Mouse (Mus musculus) heart, postnatal 0 days (tissue): ENCODE results near the gene Gamt.

Experiments
- CTCF ChIP-seq: IDR thresholded peaks from 2 replicates; pipeline ENCODE4 v1.5.1; 2016; ENCODE audit warnings: antibody characterized with exemption, control low read depth, low read depth
- EP300 ChIP-seq: IDR thresholded peaks from 2 replicates; pipeline ENCODE4 v1.6.1; 2016; ENCODE audit warnings: antibody characterized with exemption, low read depth

DNA sequence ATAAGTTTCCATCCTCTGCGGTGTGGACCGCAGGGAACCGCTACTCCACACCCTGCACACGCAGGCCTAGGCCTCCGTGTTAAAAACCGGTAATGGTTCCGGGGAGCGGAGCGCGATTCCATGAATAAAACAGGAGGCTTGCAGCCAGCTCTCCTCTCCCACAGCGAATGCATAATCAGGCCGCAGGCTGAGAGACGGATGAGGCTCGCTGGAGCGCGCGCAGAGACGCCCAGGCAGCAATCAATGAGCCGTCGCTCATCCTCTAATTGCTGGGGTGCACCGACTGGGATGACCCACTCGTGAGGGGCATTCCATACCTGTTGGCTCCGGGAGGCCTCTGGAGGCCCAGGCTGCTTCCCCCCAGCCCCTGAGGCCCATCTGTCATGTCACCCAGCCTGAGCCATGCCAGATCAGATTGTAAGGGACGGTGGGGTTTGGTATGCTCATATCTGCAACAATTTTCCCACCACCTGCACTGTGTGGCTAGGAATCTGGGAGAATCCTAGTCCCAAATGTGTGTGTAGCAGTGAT lies 51.9 kb downstream of the Gamt start:
- TF ChIP-seq CTCF (no peak), EP300 (no peak)
